Mouse (Mus musculus) urinary bladder, postnatal 25 days (tissue): ENCODE results near the gene Rab27a.

Experiments used
- DNase-seq: peaks from one replicate; pipeline ENCODE4 v3.0.0; 2022; ENCODE audit warnings: low spot score

Gene Rab27a

GRCm38 (mm10) chr9:73044146-73045079, at the start of gene Rab27a:
TSS of gene Rab27a (plus strand) at chr9:73044854.
- peak; percentile 88 for DNase-seq

GRCm38 (mm10) chr9:72996167-72996566, 48.5 kb upstream of the Rab27a start:
- no peak for DNase-seq

- DNase-seq: no peak
Measured at GRCm38 (mm10) chr9:72996806-72997205, 47.8 kb upstream of the Rab27a start.

- DNase-seq: no peak
Measured at GRCm38 (mm10) chr9:73000487-73000886, 44.2 kb upstream of the Rab27a start.

- DNase-seq: no peak
Measured at GRCm38 (mm10) chr9:73001314-73002011, 43.2 kb upstream of the Rab27a start.

GRCm38 (mm10) chr9:73002177-73002576, 42.5 kb upstream of the Rab27a start:
- no peak for DNase-seq

GRCm38 (mm10) chr9:73004076-73004475, 40.6 kb upstream of the Rab27a start:
- no peak for DNase-seq

GRCm38 (mm10) chr9:73005106-73005505, 39.5 kb upstream of the Rab27a start:
- DNase-seq: no peak

GRCm38 (mm10) chr9:73006175-73006574, 38.5 kb upstream of the Rab27a start:
- DNase-seq: no peak

- no peak for DNase-seq
Measured at GRCm38 (mm10) chr9:73008384-73008783, 36.3 kb upstream of the Rab27a start.

GRCm38 (mm10) chr9:73012629-73013028, 32.0 kb upstream of the Rab27a start:
- DNase-seq: no peak

GRCm38 (mm10) chr9:73014724-73015123, 29.9 kb upstream of the Rab27a start:
- no peak for DNase-seq

GRCm38 (mm10) chr9:73019841-73020240, 24.8 kb upstream of the Rab27a start:
- no peak for DNase-seq

GRCm38 (mm10) chr9:73020566-73021097, 24.0 kb upstream of the Rab27a start:
- DNase-seq: no peak

- no peak for DNase-seq
Measured at GRCm38 (mm10) chr9:73025818-73026636, 18.6 kb upstream of the Rab27a start.

GRCm38 (mm10) chr9:73030443-73030842, 14.2 kb upstream of the Rab27a start:
- DNase-seq: no peak

GRCm38 (mm10) chr9:73031421-73031820, 13.2 kb upstream of the Rab27a start:
- DNase-seq: no peak

GRCm38 (mm10) chr9:73033406-73033805, 11.2 kb upstream of the Rab27a start:
- DNase-seq: no peak

- DNase-seq: peak; percentile 91
Measured at GRCm38 (mm10) chr9:73039222-73039945, 5.3 kb upstream of the Rab27a start.

- DNase-seq: no peak
Measured at GRCm38 (mm10) chr9:73040080-73040479, 4.6 kb upstream of the Rab27a start, which contains the start of gene Pigb. TSS of gene Pigb (minus strand) at chr9:73040378.

- DNase-seq: no peak
Measured at GRCm38 (mm10) chr9:73045204-73045603, 550 bp downstream of the Rab27a start.
